Mouse (Mus musculus): ENCODE measurements around the gene Ppp1r8.

GRCm38 (mm10) chr4:132803212-132803611 is 39.8 kb downstream of the Ppp1r8 start:
- TF ChIP-seq CTCF (IDR thresholded peaks at IDR 0.05; ENCODE audit: low read depth, low read length) = no peak
- no peak for TF ChIP-seq GATA2 (IDR thresholded peaks at IDR 0.05; ENCODE audit: borderline replicate concordance, low read depth, low read length)
- TF ChIP-seq GATA1 (IDR thresholded peaks at IDR 0.05; ENCODE audit: borderline replicate concordance, low read length) = no peak
- no peak for TF ChIP-seq POLR2AphosphoS5 (IDR thresholded peaks at IDR 0.05; ENCODE audit: insufficient replicate concordance, low read depth, low read length)
